Mouse (Mus musculus): ENCODE measurements around the gene Plcg2.

- TF ChIP-seq CTCF (IDR thresholded peaks at IDR 0.05; ENCODE audit: low read depth, low read length) (no peak), POLR2A (IDR thresholded peaks at IDR 0.05; ENCODE audit: borderline replicate concordance, low read depth, low read length) (no peak)
These were observed 106.6 kb downstream of the Plcg2 start for GRCm38 (mm10) chr8:117604671-117605070.
